Mouse (Mus musculus): ENCODE data around the gene Sfrp4. TPM values are rescaled to one million over a fixed set of nuclear protein-coding genes. Genes with fewer than 3 reads are reported as not detected.

The Sfrp4 gene
- total and polyA plus RNA-seq, 2 experiments from 2014 or later = 0.15 TPM; not detected in 1

- under 1% methylated on average over 46 of the region's 46 CpGs for WGBS
- peak; percentile 84 for ATAC-seq (ENCODE audit: insufficient read depth, low read depth)
- Histone ChIP-seq H3K36me3 (replicated peaks; ENCODE audit: control insufficient read depth, insufficient read depth, low read length) (no peaks in the 10 kb centered on the region), H3K9ac (replicated peaks; ENCODE audit: low read depth, low read length) (peak within 1 kb of the TSS; percentile 65), H3K4me3 (ENCODE audit: low read depth, low read length) (peak within 1 kb of the TSS; percentile 55), H3K9me3 (replicated peaks; ENCODE audit: control insufficient read depth, low read length) (no peaks in the 10 kb centered on the region), H3K27me3 (ENCODE audit: control insufficient read depth, insufficient read depth, low read length) (peaks cover 18% of the 10 kb centered on the region), H3K4me2 (ENCODE audit: low read depth, low read length) (peak within 1 kb of the TSS; percentile 95), H3K4me1 (ENCODE audit: control insufficient read depth, insufficient read depth) (peaks cover 12% of the 10 kb centered on the region), H3K27ac (ENCODE audit: low read depth) (peak within 1 kb of the TSS; percentile 54)
- TF ChIP-seq CTCF (IDR thresholded peaks at IDR 0.05; ENCODE audit: low read depth) (peak; percentile 72), EP300 (IDR thresholded peaks at IDR 0.05; ENCODE audit: low read depth) (no peak)
- peak; percentile 80 for DNase-seq (ENCODE audit: low spot score)
These were observed 3.5 kb upstream of the Sfrp4 start, which contains the start of gene Epdr1 for GRCm38 (mm10) chr13:19619216-19619927. TSS of gene Epdr1 (minus strand) at chr13:19619927.

- Histone ChIP-seq H3K4me2 (ENCODE audit: low read depth, low read length) (peak overlapping the region; percentile 85), H3K4me3 (ENCODE audit: low read depth, low read length) (peak overlapping the region; percentile 51), H3K36me3 (replicated peaks; ENCODE audit: control insufficient read depth, insufficient read depth, low read length) (no peaks in the 10 kb centered on the region), H3K27me3 (ENCODE audit: control insufficient read depth, insufficient read depth, low read length) (peaks cover 21% of the 10 kb centered on the region), H3K9ac (replicated peaks; ENCODE audit: low read depth, low read length) (peak overlapping the region; percentile 40), H3K4me1 (ENCODE audit: control insufficient read depth, insufficient read depth) (peaks cover 8% of the 10 kb centered on the region), H3K27ac (ENCODE audit: low read depth) (no peak overlapping the region), H3K9me3 (replicated peaks; ENCODE audit: control insufficient read depth, low read length) (no peaks in the 10 kb centered on the region)
- no peak for ATAC-seq (ENCODE audit: insufficient read depth, low read depth)
- no peak for DNase-seq (ENCODE audit: low spot score)
- no peak for TF ChIP-seq EP300 (IDR thresholded peaks at IDR 0.05; ENCODE audit: low read depth)
- no peak for TF ChIP-seq CTCF (IDR thresholded peaks at IDR 0.05; ENCODE audit: low read depth)
- 19% methylated on average over 30 of the region's 30 CpGs for WGBS
These were observed 463 bp downstream of the Sfrp4 start for GRCm38 (mm10) chr13:19623228-19623905.

GRCm38 (mm10) chr13:19624632-19625320 is 1.9 kb downstream of the Sfrp4 start:
- Histone ChIP-seq H3K9ac (replicated peaks; ENCODE audit: low read depth, low read length) (no peak overlapping the region), H3K4me2 (ENCODE audit: low read depth, low read length) (no peak overlapping the region), H3K36me3 (replicated peaks; ENCODE audit: control insufficient read depth, insufficient read depth, low read length) (no peaks in the 10 kb centered on the region), H3K4me1 (ENCODE audit: control insufficient read depth, insufficient read depth) (peaks cover 7% of the 10 kb centered on the region), H3K27ac (ENCODE audit: low read depth) (no peak overlapping the region), H3K27me3 (ENCODE audit: control insufficient read depth, insufficient read depth, low read length) (peaks cover 21% of the 10 kb centered on the region), H3K9me3 (replicated peaks; ENCODE audit: control insufficient read depth, low read length) (no peaks in the 10 kb centered on the region), H3K4me3 (ENCODE audit: low read depth, low read length) (no peak overlapping the region)
- WGBS = 76% methylated on average over 11 of the region's 11 CpGs
- DNase-seq (ENCODE audit: low spot score) (no peak), ATAC-seq (ENCODE audit: insufficient read depth, low read depth) (no peak)
- no peak for TF ChIP-seq CTCF (IDR thresholded peaks at IDR 0.05; ENCODE audit: low read depth)
- TF ChIP-seq EP300 (IDR thresholded peaks at IDR 0.05; ENCODE audit: low read depth) = no peak

GRCm38 (mm10) chr13:19626473-19626872 is 3.6 kb downstream of the Sfrp4 start:
- no peak for TF ChIP-seq CTCF (IDR thresholded peaks at IDR 0.05; ENCODE audit: low read depth)
- no peak for TF ChIP-seq EP300 (IDR thresholded peaks at IDR 0.05; ENCODE audit: low read depth)
- Histone ChIP-seq H3K27ac (ENCODE audit: low read depth) (no peak overlapping the region), H3K36me3 (replicated peaks; ENCODE audit: control insufficient read depth, insufficient read depth, low read length) (no peaks in the 10 kb centered on the region), H3K27me3 (ENCODE audit: control insufficient read depth, insufficient read depth, low read length) (peaks cover 18% of the 10 kb centered on the region), H3K4me2 (ENCODE audit: low read depth, low read length) (no peak overlapping the region), H3K4me3 (ENCODE audit: low read depth, low read length) (no peak overlapping the region), H3K4me1 (ENCODE audit: control insufficient read depth, insufficient read depth) (peaks cover 7% of the 10 kb centered on the region), H3K9me3 (replicated peaks; ENCODE audit: control insufficient read depth, low read length) (no peaks in the 10 kb centered on the region), H3K9ac (replicated peaks; ENCODE audit: low read depth, low read length) (no peak overlapping the region)
- no peak for DNase-seq (ENCODE audit: low spot score)
- WGBS = 74% methylated on average over 1 of the region's 1 CpGs
- no peak for ATAC-seq (ENCODE audit: insufficient read depth, low read depth)

DNA sequence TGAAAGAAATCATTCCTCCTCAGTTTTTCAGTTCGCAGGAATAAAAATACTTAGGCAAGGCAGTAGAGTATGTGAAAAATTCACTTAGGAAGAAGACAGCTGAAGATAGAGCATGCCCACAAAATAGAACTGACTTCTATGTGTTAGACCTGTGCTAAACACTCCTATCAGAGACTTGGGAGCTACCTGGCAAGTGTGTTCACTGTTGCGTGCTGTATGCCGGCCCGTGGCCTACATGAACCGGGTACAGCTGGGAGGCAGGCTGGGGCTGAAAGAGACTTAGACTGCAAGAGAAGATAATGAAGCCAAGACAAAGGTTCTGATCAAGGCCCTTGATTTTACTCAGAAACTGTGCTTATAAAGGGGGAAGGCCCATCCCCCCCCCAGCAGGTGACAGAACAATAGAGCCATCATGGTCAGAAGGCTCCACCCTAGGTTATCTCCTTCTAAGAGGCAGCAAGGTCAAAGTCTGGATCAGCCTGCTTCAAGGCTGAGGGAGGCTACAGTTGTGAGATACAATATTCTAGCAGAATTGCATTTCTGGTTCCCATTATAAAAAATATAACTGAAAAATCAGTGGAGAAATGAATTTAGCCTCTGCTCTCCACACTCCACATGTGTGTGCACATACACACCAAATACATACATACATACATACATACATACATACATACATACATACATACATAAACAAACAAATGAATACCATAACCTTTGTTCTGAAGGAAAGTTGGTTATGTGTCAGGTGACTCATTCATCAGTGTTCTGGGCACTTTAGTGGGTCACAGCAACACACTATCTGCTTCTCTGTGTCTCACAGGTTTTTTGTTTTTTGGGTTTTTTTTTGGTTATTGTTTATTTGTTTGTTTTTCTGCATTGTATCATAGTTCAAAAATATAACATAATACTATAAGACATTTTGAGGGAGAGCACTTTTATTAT is 8.1 kb downstream of the Sfrp4 start:
- Histone ChIP-seq H3K9ac (replicated peaks; ENCODE audit: low read depth, low read length) (no peak overlapping the region), H3K9me3 (replicated peaks; ENCODE audit: control insufficient read depth, low read length) (no peaks in the 10 kb centered on the region), H3K27me3 (ENCODE audit: control insufficient read depth, insufficient read depth, low read length) (no peaks in the 10 kb centered on the region), H3K4me1 (ENCODE audit: control insufficient read depth, insufficient read depth) (no peaks in the 10 kb centered on the region), H3K4me3 (ENCODE audit: low read depth, low read length) (no peak overlapping the region), H3K36me3 (replicated peaks; ENCODE audit: control insufficient read depth, insufficient read depth, low read length) (no peaks in the 10 kb centered on the region), H3K4me2 (ENCODE audit: low read depth, low read length) (no peak overlapping the region), H3K27ac (ENCODE audit: low read depth) (no peak overlapping the region)
- ATAC-seq (ENCODE audit: insufficient read depth, low read depth) (no peak), DNase-seq (ENCODE audit: low spot score) (no peak)
- 90% methylated on average over 5 of the region's 5 CpGs for WGBS
- TF ChIP-seq EP300 (IDR thresholded peaks at IDR 0.05; ENCODE audit: low read depth) (no peak), CTCF (IDR thresholded peaks at IDR 0.05; ENCODE audit: low read depth) (no peak)

Measured in heart, postnatal 0 days (tissue).